Mouse (Mus musculus) liver, embryonic 14.5 days (tissue): ENCODE data around the gene Acp5.

Experiments used
- CTCF ChIP-seq: IDR thresholded peaks from 2 replicates; pipeline ENCODE4 v1.5.1; 2016; ENCODE audit warnings: antibody characterized with exemption, low read depth, control low read depth
- EP300 ChIP-seq: IDR thresholded peaks from 2 replicates; pipeline ENCODE4 v1.6.1; 2016; ENCODE audit warnings: antibody characterized with exemption, low read depth

DNA sequence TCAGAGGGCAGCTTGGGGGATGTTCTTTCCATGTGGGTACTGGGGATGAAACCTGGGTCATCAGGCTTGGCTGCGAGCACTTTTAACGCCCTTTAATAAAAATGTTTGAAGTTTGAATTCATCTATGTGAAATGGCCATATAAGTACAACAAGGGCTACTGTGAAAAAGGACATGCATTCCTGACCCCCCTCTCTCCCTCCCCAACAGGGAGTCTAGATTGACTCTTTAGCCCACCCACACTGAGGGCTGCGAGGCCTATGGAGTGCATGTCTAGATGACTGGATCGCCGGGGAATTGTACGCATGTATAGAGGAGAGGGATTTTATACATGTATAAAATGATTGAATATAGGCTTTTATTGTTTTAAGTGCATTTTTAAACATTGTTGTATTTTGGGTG, 49.5 kb downstream of the Acp5 start:
- TF ChIP-seq CTCF: no peak
- no peak for TF ChIP-seq EP300
